Mouse (Mus musculus): ENCODE data around the gene Lgals1.
A peak's percentile ranks its signal among the peaks of the same experiment; 100 is the strongest.

Gene Lgals1

DNA sequence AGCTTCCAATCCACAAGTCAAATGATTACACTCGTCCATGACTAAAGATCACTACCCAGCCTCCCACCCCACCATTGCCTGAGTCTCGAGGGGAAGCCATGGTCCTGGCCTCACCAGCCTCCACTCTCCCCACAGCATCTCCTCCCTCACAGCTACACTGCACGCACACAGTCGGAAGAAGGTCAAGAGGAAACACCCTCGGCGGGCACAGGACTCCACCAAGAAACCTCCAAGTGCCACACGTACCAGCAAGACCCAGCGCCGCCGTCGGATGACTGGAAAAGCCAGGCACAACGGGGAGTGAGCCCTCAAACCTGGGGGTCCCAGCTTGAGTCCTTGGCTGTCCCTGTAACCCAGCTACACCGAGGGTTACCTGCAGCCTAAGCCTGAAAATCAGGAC, 13.8 kb downstream of the Lgals1 start:
- no peak for DNase-seq

DNA sequence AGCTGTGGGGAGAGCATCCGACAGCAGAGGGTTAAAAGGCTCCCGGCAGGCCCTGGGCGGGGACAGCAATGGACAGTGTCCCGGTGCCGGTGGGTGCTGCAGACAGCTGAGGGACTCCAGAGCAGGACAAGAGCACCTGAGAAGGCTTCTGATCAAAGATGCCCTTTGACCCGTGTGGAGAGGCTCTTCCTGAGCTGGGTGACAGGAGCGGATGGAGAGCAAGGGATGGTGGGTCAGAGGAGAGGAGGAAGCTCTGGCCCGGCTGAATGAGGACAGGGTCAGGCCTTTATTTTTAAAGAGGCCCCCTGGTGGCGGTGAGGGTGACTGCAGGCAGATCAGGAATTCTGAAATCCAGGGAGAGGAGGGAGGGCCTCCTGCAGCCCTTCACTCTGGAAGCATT, 16.1 kb downstream of the Lgals1 start:
- peak; percentile 91 to 92 for DNase-seq

DNA sequence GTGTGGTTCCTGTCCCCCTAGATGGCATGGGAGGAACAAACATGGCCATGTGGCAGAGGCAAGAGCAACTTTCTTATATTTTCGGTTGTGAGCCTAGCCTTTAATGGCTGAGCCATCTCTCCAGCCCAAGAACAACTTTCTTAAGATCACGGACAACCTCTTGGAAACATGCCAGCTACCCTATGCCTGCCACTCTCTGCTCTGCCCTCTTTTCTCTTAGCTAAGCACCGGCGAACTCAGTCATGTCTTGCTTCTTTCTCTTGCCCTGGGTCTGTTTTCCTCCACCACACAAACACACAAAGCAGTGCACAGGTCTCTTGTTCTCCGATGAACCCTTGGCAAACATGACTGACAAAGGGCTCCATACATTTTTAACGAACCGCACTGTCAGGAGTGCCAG, 19.7 kb downstream of the Lgals1 start:
- no peak for DNase-seq

DNA sequence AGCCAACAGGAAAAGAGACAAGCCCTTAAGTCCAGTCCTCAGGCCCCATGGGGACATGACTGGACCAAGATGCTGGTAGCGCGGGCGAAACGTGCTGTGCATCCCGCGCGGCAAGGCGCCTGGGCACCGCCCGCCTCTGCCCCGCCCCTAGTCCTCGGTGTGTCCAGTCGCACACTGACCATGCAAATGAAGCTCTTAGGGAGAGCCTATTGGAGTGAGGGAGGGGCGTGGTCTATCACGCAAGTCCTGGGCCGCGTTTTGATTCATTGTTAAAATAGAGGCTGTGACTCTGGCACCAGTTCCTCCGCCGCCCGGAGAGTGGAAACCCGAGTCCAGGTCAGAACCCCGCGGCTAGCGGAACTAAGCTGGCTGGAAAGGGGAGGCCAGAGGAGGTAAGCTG, 21.1 kb downstream of the Lgals1 start, which contains the start of gene Triobp:
Gene Triobp, plus strand, starts transcription at position 68 of the 400 bp plus-strand sequence.
- peak; percentile 89 to 95 for DNase-seq

DNA sequence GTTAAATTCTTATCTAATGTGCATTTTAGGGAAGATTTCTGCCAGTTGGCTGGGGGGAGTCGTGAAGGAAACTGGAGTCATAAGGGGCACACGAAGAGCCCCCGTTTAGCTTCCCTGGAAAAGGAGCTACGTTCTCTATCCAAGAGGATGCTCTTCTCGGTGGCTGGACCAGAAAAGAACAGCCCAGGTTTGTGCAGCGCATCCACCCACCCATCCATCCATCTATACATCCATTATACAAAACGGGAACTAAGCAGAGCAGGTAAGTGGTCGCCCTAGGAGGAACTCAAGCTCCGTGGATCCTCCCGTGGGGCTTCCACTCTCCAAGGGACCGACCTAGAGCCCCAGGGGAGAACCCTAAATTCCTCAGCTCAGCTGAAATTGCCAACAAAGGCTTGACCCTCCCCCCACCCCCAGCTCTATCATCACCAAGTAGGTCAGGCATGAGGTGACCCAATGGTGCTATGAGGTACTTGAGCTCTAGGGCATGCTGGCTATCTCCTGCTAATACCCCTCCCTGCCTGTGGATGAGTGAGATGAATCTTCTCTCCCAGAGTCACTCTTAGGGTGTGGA, 21.7 kb downstream of the Lgals1 start:
- DNase-seq, result no peak

DNA sequence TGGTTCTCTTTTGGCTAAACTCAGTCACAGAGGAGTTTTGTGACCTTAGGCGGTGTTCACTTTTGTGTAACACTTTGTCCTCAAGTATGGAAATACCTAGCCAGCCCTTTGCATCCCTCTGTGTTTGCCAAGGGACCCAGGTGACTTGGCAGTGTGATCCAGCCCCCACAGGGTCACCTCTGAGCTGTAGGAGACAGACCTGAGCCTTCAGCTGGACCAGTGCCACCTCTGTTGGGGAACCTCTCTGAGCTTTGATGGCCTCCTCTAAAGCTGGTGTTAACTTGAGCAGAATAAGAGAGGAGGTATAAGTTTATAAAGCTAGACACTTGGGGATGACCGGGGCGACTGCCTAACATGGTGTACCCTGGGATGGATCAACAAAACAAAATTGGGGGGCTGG, 22.4 kb downstream of the Lgals1 start:
- DNase-seq, result peak; percentile 40 to 61

DNA sequence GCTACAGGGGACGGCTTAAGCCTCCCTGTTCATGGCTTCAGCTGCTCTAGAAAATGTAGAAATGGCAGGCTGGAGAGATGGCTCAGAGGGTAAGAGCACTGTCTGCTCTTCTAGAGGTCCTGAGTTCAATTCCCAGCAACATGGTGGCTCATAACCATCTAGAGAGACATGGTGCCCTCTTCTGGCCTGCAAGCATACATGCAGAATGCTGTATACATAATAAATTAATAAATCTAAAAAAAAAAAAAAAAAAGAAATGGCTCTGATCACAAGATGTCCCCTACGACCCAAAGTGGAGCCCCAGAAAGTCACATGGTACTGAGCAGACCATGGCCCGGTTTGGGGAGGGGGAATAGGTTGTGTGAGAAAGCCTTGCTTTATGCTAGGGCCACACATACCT, 29.1 kb downstream of the Lgals1 start:
- no peak for DNase-seq

DNA sequence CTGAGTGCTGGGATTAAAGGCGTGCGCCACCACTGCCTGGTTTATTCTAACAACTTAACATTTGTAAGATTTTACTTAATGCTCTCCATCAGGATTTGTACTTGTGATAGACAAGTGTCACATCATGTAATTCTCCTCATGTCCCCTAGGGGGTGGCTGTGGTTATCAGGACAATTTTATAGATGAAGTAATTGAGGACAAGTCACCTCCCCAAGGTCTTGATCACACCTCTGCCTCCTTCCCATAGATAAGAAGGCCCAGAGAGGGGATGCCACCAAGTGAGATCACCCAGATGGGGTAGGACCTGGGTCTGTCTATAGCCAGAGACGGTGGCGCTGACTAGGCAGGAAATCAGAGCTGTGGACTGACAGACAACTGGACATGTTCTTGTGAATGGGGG, 29.8 kb downstream of the Lgals1 start:
- DNase-seq, result peak in 1 of 2 experiments; percentile 43

DNA sequence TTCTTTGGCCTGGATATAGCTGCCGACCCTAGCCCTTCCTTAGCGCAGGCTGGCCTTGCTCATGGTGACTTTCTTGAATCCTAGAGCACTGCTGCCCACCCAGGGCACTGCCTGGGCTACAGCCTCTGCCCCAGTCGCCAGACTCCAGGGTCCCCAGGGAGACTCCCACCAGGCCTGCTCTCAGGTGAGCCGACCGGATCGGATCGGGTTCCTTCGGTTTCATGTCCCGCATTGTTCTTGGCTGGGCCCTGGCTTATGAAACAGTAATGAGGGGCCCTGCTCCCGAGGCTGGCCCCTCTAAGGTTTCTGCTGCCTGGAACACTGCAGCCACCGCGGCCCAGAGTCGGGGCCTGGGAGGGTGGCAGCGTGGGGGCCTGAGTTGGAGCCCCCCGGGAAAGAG, 30.5 kb downstream of the Lgals1 start:
- no peak for DNase-seq

DNA sequence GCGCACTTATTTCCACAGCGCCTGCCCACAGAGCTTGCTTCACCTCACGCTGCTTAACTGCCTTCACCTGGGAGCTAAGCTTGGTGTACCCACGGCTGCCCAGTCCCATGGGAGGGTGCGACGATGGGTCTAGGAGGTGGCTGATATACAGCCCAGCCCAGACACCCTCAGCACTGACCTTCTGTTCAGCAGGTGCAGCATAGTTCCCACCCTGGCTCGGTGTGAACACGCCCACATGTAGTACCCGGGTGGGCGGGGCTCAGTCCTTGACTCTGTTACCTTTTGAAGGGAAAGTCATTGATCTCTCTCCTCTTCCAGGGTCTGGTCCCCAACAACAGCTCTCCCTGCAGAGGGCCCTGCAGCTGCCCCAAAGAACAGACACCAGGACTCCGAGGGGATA, 33.0 kb downstream of the Lgals1 start:
- no peak for DNase-seq

DNA sequence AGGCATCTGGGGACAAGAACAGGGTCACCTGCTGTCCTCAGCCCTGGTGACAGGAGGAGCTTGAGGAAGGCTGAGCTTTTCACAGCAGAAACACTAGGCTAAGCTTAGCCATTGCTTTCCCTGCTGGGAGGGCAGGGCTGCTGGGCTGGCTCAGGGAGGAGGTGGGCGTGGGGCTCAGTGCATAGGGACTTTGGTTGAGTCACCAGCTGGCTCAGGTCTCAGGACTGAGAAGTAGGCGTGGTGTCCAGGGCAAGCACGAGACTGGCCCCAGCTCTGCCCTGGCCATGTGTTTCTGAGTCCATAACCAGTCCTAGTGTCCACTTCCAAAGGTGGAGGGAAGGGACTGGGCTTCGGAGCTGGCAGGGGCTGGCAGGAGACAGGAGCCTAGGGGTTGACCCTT, 33.6 kb downstream of the Lgals1 start:
- DNase-seq, result no peak

DNA sequence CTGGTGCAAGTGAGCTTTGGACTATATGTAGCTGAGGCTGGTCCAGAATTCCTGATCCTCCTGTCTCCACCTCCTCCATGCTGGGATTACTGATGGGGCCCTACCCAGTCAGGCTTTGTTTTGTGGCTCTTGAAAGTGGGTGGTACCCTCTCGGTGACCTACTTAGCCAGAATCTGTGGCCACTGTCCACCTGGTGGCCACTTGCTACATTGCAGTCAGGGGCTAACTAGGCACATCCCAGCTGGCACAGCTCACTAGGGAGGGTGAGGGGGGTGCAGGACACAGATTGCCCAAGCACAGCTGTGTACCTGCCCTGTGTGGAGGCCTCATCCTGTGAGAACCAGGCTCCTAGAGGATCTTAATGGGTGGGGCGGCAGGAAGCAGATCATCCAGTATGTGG, 36.4 kb downstream of the Lgals1 start:
- peak; percentile 86 to 91 for DNase-seq

DNA sequence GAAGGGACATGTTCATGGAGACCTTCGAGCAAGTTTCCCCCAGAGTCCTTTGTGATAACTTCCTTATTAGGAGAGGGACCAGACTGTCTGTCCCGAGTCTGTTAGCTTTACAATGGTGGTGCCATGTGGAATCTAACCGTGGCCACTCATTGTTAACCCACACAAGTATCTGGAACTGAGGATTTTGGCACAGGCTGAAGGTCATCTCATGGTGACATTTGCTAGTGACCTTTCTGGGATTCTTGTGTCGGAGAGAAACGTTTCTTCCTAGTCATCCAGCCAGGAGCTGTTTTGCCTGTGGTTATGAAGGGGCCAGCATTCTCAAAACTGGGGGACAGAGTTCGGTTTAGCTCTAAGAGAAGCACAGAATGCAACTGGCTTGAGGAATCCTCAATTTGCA, 45.1 kb downstream of the Lgals1 start:
- no peak for DNase-seq

DNA sequence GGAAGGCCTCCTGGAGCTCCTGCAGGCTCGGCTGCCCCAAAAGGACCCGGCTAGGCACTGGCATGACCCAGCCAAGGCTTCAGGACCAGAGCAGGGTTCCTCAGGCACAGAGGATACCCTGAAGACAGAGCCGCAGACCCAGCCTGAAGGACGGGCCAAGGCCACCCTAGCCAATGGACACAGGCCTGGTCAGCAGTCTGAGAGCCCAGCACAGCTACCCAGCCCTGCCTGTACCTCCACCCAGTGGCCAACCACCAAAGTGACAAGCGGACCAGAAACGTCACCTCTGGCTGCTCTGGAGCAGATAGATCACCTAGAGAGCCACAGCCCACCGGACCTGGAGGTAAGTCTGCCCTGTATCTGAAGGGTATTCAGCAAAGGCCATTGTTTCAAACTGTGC, 47.4 kb downstream of the Lgals1 start:
- peak in 1 of 2 experiments; percentile 50 for DNase-seq

DNA sequence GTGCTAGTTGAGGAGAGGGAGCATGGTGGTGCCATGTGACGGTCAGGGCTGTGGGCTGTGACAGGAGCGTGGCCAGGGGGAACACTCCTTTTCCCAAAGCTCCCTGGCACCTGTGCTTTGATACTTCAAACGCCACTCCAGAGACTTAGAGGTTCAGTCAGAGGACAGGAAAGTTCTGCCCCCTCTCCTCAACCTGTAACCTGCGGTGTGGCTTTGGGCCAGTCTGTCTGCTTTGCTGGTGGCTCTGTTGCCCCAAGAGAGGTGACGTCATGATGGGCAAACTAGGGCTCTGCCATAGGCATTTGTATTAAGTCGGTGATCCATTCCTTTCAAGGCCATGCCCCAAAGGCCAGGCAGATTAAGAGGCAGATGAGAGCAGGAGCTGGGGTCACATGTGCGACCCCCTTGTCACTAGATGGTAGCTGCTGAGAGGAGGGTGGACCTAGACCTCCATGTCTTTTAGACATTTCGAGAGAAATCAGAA, 51.2 kb downstream of the Lgals1 start:
- DNase-seq, result no peak

DNA sequence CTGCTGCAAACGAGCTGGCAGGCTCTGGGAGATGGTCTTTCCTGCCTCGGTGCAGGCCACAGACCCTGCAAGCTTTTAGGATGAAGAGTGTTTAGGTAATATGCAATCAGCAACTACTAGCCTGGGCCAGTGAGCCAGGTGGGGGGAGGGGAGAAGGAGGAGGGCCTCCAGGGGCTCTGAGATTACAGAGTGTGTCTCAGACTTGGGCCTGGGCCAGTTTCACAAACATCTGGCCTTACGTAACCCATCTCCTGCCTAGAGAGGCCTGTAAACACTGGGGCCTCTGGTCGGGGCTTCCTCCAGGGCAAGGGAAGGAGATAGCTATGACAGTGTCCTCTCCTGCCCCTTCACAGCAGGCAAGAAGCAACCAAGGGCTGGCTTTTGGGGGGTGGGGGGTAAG, 52.4 kb downstream of the Lgals1 start:
- DNase-seq, result no peak

Measured in cerebellum, postnatal 25 days (tissue).